Mouse (Mus musculus): ENCODE measurements around the gene Smyd3. TPM values are rescaled to one million over a fixed set of nuclear protein-coding genes. Genes with fewer than 3 reads are reported as not detected.

Smyd3 gene
- polyA plus RNA-seq, 1 experiment from 2014 or later, result 24.0 TPM

- Histone ChIP-seq H3K4me3 (ENCODE audit: low read depth, low read length) (no peak overlapping the region), H3K4me2 (replicated peaks; ENCODE audit: low read depth, low read length) (no peak overlapping the region), H3K27me3 (ENCODE audit: control insufficient read depth, insufficient read depth, low read length) (no peaks in the 10 kb centered on the region), H3K27ac (ENCODE audit: low read length) (no peak overlapping the region), H3K4me1 (ENCODE audit: control insufficient read depth, insufficient read depth, low read length) (no peaks in the 10 kb centered on the region), H3K9ac (replicated peaks; ENCODE audit: low read depth, low read length) (no peak overlapping the region), H3K36me3 (ENCODE audit: control insufficient read depth, insufficient read depth, low read length) (no peaks in the 10 kb centered on the region), H3K9me3 (ENCODE audit: control insufficient read depth, low read depth, low read length) (no peaks in the 10 kb centered on the region)
- no peak for ATAC-seq (ENCODE audit: insufficient number of reproducible peaks, insufficient read depth, low FRiP score, low read depth)
- WGBS, result 89% methylated on average over 11 of the region's 11 CpGs
These were observed 81.2 kb downstream of the Smyd3 start for GRCm38 (mm10) chr1:179436596-179436995.

DNA sequence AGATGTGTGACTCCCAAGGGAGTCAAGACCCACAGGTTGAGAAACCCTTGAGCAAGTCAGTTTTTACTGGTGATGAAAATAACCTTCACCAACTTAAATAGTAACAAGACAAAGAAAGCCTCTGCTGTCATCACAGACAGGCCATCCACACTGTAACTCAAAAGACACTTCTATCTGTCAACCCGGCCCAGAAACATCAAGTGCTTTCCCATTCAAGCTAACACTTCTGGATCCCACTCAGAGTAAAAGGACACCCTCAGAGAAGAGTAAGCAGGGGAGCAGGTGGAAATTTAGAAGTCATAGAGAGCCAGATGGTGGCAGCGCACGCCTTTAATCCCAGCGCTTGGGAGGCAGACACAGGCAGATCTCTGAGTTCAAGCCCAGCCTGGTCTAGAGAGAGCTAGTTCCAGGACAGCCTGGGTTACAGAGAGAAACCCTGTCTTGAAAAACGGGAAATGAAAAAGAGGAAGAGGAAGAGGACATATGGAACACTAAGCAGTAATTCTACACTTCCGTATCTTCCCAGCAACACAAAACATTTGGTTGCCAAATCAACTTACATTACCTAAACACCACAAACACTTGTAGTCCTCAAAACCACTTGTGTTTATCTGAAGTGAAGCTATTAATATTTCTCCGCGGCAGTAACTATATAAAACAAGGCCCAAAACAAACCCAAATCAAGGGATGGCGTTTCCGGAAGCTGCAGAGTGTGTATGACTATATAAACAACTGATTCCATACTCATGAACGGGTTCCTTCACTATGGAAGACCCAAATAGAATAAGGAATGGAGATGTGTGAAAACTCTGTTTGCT, 83.2 kb downstream of the Smyd3 start:
- H3K27ac ChIP-seq (ENCODE audit: low read length), result no peak overlapping the region
- no peak overlapping the region for H3K4me3 ChIP-seq (ENCODE audit: low read depth, low read length)
- no peak for ATAC-seq (ENCODE audit: insufficient number of reproducible peaks, insufficient read depth, low FRiP score, low read depth)
- H3K9ac ChIP-seq (replicated peaks; ENCODE audit: low read depth, low read length), result no peak overlapping the region
- H3K27me3 ChIP-seq (ENCODE audit: control insufficient read depth, insufficient read depth, low read length), result no peaks in the 10 kb centered on the region
- no peaks in the 10 kb centered on the region for H3K4me1 ChIP-seq (ENCODE audit: control insufficient read depth, insufficient read depth, low read length)
- H3K4me2 ChIP-seq (replicated peaks; ENCODE audit: low read depth, low read length), result no peak overlapping the region
- no peaks in the 10 kb centered on the region for H3K36me3 ChIP-seq (ENCODE audit: control insufficient read depth, insufficient read depth, low read length)
- WGBS, result 82% methylated on average over 11 of the region's 11 CpGs
- H3K9me3 ChIP-seq (ENCODE audit: control insufficient read depth, low read depth, low read length), result no peaks in the 10 kb centered on the region

GRCm38 (mm10) chr1:179433828-179434227, 84.0 kb downstream of the Smyd3 start:
- Histone ChIP-seq H3K27me3 (ENCODE audit: control insufficient read depth, insufficient read depth, low read length) (no peaks in the 10 kb centered on the region), H3K9me3 (ENCODE audit: control insufficient read depth, low read depth, low read length) (no peaks in the 10 kb centered on the region), H3K4me1 (ENCODE audit: control insufficient read depth, insufficient read depth, low read length) (no peaks in the 10 kb centered on the region), H3K4me3 (ENCODE audit: low read depth, low read length) (no peak overlapping the region), H3K36me3 (ENCODE audit: control insufficient read depth, insufficient read depth, low read length) (no peaks in the 10 kb centered on the region), H3K27ac (ENCODE audit: low read length) (no peak overlapping the region), H3K9ac (replicated peaks; ENCODE audit: low read depth, low read length) (no peak overlapping the region), H3K4me2 (replicated peaks; ENCODE audit: low read depth, low read length) (no peak overlapping the region)
- no peak for ATAC-seq (ENCODE audit: insufficient number of reproducible peaks, insufficient read depth, low FRiP score, low read depth)
- WGBS, result 78% methylated on average over 7 of the region's 7 CpGs

DNA sequence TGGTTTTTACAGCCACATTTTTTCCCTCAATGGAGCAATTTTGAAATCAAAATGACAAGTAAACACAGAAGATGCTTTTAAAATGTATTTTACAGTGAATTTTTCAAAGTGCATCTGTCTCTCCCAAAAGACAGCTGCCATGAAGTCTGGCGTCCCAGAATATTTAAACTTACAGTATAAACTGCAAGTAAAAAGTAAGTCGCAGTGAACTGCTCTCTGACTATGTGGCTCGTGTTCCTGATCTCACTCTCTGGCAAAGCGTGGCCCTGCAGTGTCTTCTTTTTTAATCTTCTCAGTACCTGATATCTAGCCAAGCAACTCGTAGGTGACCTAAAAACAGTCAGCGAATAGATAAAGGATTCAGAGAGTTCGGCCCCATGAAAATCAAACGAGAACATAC, 84.5 kb downstream of the Smyd3 start:
- ATAC-seq (ENCODE audit: insufficient number of reproducible peaks, insufficient read depth, low FRiP score, low read depth), result no peak
- 76% methylated on average over 8 of the region's 8 CpGs for WGBS
- H3K4me1 ChIP-seq (ENCODE audit: control insufficient read depth, insufficient read depth, low read length), result no peaks in the 10 kb centered on the region
- no peak overlapping the region for H3K9ac ChIP-seq (replicated peaks; ENCODE audit: low read depth, low read length)
- H3K27me3 ChIP-seq (ENCODE audit: control insufficient read depth, insufficient read depth, low read length), result no peaks in the 10 kb centered on the region
- no peak overlapping the region for H3K4me2 ChIP-seq (replicated peaks; ENCODE audit: low read depth, low read length)
- H3K4me3 ChIP-seq (ENCODE audit: low read depth, low read length), result no peak overlapping the region
- H3K9me3 ChIP-seq (ENCODE audit: control insufficient read depth, low read depth, low read length), result no peaks in the 10 kb centered on the region
- H3K36me3 ChIP-seq (ENCODE audit: control insufficient read depth, insufficient read depth, low read length), result no peaks in the 10 kb centered on the region
- no peak overlapping the region for H3K27ac ChIP-seq (ENCODE audit: low read length)

DNA sequence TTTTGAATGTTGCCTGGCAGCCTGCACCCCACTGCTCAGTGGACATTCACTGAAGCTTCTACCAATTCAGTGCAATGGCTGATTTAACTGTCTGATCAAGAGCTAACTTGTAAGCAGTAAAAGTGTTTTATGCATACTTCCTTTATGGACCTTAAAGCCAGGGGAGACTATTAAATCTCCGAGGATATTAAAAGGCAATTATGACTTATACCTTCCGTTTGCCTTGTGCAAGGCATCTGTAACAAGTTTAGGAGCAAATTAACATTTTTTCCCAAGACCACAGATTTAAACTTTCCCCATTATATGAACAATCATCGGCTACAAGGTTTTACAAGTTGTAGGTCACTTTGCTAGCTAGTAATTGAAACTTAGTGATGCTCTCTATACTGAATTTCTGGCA, 87.8 kb downstream of the Smyd3 start:
- H3K4me2 ChIP-seq (replicated peaks; ENCODE audit: low read depth, low read length), result no peak overlapping the region
- no peaks in the 10 kb centered on the region for H3K9me3 ChIP-seq (ENCODE audit: control insufficient read depth, low read depth, low read length)
- no peaks in the 10 kb centered on the region for H3K36me3 ChIP-seq (ENCODE audit: control insufficient read depth, insufficient read depth, low read length)
- no peak overlapping the region for H3K4me3 ChIP-seq (ENCODE audit: low read depth, low read length)
- WGBS, result 86% methylated on average over 3 of the region's 3 CpGs
- ATAC-seq (ENCODE audit: insufficient number of reproducible peaks, insufficient read depth, low FRiP score, low read depth), result no peak
- no peaks in the 10 kb centered on the region for H3K27me3 ChIP-seq (ENCODE audit: control insufficient read depth, insufficient read depth, low read length)
- H3K9ac ChIP-seq (replicated peaks; ENCODE audit: low read depth, low read length), result no peak overlapping the region
- no peak overlapping the region for H3K27ac ChIP-seq (ENCODE audit: low read length)
- no peaks in the 10 kb centered on the region for H3K4me1 ChIP-seq (ENCODE audit: control insufficient read depth, insufficient read depth, low read length)

DNA sequence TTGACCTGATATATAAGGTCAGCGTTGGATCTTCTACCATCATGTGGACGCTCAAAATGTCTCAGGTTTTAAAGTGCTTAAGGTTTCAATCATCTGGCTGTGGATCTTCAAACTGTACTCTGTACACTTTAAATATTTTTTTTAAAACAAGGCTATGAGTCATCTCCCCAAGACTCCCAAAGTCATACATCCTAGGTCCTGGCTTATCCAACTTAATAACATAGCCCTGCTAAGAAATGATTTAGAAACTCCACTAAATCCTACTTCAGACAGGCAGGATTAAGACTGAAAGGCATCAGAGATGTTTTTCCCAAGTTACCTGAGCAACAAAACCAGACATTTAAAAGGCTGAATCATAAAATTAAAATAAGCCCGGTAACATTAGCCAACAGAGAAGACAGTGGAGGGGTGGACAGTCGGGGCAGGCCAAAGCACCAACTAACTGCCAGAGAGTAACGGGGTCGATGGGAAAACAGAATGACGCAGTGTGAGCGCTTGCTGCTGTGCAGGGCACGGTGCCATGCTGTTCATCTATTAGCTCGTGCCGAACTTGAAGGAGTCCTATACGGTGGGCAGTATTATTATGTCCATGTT, 92.9 kb downstream of the Smyd3 start:
- WGBS, result 65% methylated on average over 12 of the region's 12 CpGs
- ATAC-seq (ENCODE audit: insufficient number of reproducible peaks, insufficient read depth, low FRiP score, low read depth), result no peak
- H3K4me3 ChIP-seq (ENCODE audit: low read depth, low read length), result no peak overlapping the region

DNA sequence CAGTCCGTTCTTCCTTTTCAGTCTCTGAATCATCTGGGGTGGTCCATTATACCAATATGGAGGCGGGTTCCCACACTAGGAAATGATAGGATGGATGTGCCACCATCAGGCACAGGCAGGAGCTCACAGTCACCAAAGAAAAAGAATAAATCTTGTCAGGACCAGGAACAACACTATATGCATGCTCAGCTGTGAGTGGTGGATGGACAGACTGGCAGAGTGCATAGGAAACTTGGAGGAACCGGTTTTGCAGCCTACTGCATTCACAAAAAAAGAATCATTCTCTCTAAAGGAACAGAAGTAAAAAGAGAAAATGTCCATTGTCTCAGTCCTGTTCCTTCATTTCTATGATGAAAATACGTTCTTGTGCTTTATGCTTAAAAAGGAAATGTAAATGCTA, 98.8 kb downstream of the Smyd3 start:
- H3K27me3 ChIP-seq (ENCODE audit: control insufficient read depth, insufficient read depth, low read length), result no peaks in the 10 kb centered on the region
- no peaks in the 10 kb centered on the region for H3K9me3 ChIP-seq (ENCODE audit: control insufficient read depth, low read depth, low read length)
- H3K36me3 ChIP-seq (ENCODE audit: control insufficient read depth, insufficient read depth, low read length), result no peaks in the 10 kb centered on the region
- 0 out of 2 replicates have a peak overlapping the region, but pooled peaks have one; percentile 12 for H3K4me2 ChIP-seq (replicated peaks; ENCODE audit: low read depth, low read length)
- H3K9ac ChIP-seq (replicated peaks; ENCODE audit: low read depth, low read length), result no peak overlapping the region
- no peaks in the 10 kb centered on the region for H3K4me1 ChIP-seq (ENCODE audit: control insufficient read depth, insufficient read depth, low read length)
- H3K4me3 ChIP-seq (ENCODE audit: low read depth, low read length), result no peak overlapping the region
- WGBS, result 62% methylated on average over 4 of the region's 4 CpGs
- ATAC-seq (ENCODE audit: insufficient number of reproducible peaks, insufficient read depth, low FRiP score, low read depth), result no peak
- H3K27ac ChIP-seq (ENCODE audit: low read length), result 0 out of 2 replicates have a peak overlapping the region, but pooled peaks have one; percentile 58

More for the DNA sequence above, 92.9 kb downstream of the Smyd3 start:
- no peaks in the 10 kb centered on the region for H3K36me3 ChIP-seq (ENCODE audit: control insufficient read depth, insufficient read depth, low read length)
- no peak overlapping the region for H3K4me2 ChIP-seq (replicated peaks; ENCODE audit: low read depth, low read length)
- H3K4me1 ChIP-seq (ENCODE audit: control insufficient read depth, insufficient read depth, low read length), result no peaks in the 10 kb centered on the region
- no peak overlapping the region for H3K27ac ChIP-seq (ENCODE audit: low read length)
- H3K9ac ChIP-seq (replicated peaks; ENCODE audit: low read depth, low read length), result no peak overlapping the region
- H3K27me3 ChIP-seq (ENCODE audit: control insufficient read depth, insufficient read depth, low read length), result no peaks in the 10 kb centered on the region
- no peaks in the 10 kb centered on the region for H3K9me3 ChIP-seq (ENCODE audit: control insufficient read depth, low read depth, low read length)

DNA sequence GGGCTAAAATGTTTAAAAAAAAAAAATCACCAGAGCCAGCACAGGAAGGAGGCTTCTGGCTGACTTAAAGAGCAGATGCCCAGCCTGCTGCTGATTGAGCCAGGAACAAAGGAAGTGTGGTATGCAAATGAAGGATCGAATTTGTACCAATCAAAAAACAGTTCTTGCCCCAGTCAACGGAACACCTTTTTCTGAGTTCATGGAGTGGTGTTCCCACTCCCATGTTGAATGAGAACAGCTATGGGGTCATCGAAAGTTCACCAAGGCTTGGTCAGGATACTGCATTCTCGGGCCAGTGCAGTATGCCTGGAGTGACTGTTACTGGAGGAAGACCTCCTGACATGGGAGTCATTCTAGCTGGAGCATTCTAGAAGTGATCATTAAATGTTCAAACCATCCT, 109.8 kb downstream of the Smyd3 start:
- no peak overlapping the region for H3K27ac ChIP-seq (ENCODE audit: low read length)
- WGBS, result 90% methylated on average over 4 of the region's 4 CpGs
- no peak overlapping the region for H3K4me2 ChIP-seq (replicated peaks; ENCODE audit: low read depth, low read length)
- H3K9ac ChIP-seq (replicated peaks; ENCODE audit: low read depth, low read length), result no peak overlapping the region
- no peaks in the 10 kb centered on the region for H3K27me3 ChIP-seq (ENCODE audit: control insufficient read depth, insufficient read depth, low read length)
- no peaks in the 10 kb centered on the region for H3K4me1 ChIP-seq (ENCODE audit: control insufficient read depth, insufficient read depth, low read length)
- no peak for ATAC-seq (ENCODE audit: insufficient number of reproducible peaks, insufficient read depth, low FRiP score, low read depth)
- no peaks in the 10 kb centered on the region for H3K9me3 ChIP-seq (ENCODE audit: control insufficient read depth, low read depth, low read length)
- H3K4me3 ChIP-seq (ENCODE audit: low read depth, low read length), result no peak overlapping the region
- no peaks in the 10 kb centered on the region for H3K36me3 ChIP-seq (ENCODE audit: control insufficient read depth, insufficient read depth, low read length)

All from stomach, embryonic 14.5 days (tissue).